Mouse (Mus musculus) layer of hippocampus, postnatal 10 days (tissue): Measurements from ENCODE around the gene Plpp4. TPM values are rescaled to one million over a fixed set of nuclear protein-coding genes. Genes with fewer than 3 reads are reported as not detected.
A peak's percentile ranks its signal among the peaks of the same experiment; 100 is the strongest.

ENCODE experiments used
- DNase-seq, 2 experiments: peaks; one replicate each; pipeline ENCODE4 v3.0.0; 2021; ENCODE audit warnings: low spot score in 2 of 2
- long read RNA-seq: library from polyadenylated mRNA; stranded (forward); transcript quantifications from one replicate; pipeline ENCODE4 v2.0.0, GENCODE M21; 2023
- total RNA-seq, 2 experiments: library from RNA; stranded (reverse); gene quantifications; 2 replicates each; pipeline ENCODE4 v1.2.3; 2021

Plpp4 gene
- 10 to 100 TPM; 14.5 to 15.5 TPM for total RNA-seq
- long read RNA-seq, transcript Plpp4-201 (7 exons, 1,256 nt) = major isoform, 8 of 13 reads
- long read RNA-seq, partial matches to known transcripts = 2 of 13 reads
- long read RNA-seq, other reads (novel, unspliced or antisense) = 2 of 13 reads

DNA sequence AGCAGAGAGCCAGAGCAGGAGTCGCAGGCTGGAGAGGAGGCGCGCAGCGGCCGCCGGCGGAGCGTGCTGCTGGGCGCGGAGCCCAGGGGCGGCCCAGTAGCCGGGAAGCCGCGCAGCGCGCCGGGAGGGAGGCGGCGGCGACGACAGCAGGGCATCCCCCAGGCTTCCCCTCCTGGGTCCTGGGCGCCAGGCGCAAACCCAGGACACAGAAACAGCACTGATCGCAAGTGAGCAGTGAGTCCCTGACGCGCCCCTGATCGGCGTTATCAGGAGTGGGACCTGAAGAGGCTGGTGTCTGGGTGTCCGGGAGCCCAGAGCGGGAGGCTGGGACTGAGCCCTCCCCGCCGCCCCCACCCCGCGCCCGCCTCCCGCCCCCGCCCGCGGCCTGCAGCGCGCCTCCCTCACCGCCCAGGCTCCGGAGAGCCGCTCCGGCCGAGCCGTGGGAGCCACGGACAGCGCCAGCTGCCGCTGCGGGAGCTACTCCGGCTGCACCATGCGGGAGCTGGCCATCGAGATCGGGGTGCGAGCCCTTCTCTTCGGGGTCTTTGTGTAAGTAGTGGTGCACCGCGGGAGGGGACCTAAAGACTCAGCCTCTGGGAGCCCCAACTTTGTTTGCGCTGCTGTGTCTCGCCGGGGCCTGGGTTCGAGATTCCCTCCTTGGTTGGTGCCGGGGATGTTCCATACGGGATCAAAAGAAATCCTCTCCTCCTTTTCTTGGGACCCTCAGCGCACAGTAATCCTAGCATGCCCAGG, at the start of gene Plpp4:
TSS of gene Plpp4 (plus strand) at position 411 of the 753 bp plus-strand sequence.
- peak; percentile 61 to 65 for DNase-seq

GRCm38 (mm10) chr7:129215926-129216543, 40.8 kb upstream of the Plpp4 start:
- no peak for DNase-seq

- no peak for DNase-seq
These were observed 40.2 kb upstream of the Plpp4 start for GRCm38 (mm10) chr7:129216547-129217195.

- DNase-seq = no peak
These were observed 35.9 kb upstream of the Plpp4 start for GRCm38 (mm10) chr7:129220948-129221347.

GRCm38 (mm10) chr7:129221649-129222048, 35.2 kb upstream of the Plpp4 start:
- no peak for DNase-seq

DNA sequence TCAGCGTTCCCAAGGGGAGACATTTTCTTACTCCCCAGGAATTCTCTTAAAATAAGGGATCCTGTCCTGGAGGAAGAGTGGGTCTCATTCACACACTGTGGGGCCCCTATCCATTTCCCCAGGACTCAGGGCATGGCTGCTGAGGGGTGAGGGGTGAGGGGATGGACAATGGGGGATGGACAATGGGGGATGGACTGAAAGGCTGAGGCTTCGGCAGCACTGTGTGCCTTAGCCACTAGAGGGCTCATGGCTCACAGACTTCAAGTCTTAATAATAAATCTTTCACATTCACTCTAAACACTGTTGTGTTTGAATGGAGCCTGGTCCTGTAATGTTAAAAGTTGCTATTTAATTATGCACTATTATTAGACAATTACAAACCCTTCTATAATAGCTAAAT, 21.4 kb upstream of the Plpp4 start:
- DNase-seq = peak; percentile 52 to 65

- no peak for DNase-seq
These were observed 20.8 kb upstream of the Plpp4 start for GRCm38 (mm10) chr7:129235995-129236394.

DNA sequence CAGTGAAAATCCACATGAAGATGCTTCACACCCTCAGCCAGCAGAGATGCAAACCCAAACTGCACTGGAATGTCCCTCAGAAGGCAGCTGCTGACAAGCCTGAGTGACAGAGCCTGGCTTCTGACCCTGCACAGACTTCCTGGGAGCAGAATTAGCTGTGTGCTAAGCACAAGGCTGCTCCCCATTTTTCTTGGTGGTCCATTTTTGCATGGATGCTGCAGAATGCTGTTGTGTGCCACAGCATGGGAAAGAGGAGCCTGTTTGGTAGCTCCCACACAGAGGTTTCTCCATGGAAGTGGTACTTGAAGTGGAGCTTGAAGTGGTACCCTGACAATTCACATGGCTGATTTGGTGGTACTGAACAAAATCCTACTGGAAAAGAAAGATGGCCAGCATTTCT, 5.8 kb upstream of the Plpp4 start:
- no peak for DNase-seq

- DNase-seq = no peak
These were observed 3.4 kb upstream of the Plpp4 start for GRCm38 (mm10) chr7:129253406-129253805.

DNA sequence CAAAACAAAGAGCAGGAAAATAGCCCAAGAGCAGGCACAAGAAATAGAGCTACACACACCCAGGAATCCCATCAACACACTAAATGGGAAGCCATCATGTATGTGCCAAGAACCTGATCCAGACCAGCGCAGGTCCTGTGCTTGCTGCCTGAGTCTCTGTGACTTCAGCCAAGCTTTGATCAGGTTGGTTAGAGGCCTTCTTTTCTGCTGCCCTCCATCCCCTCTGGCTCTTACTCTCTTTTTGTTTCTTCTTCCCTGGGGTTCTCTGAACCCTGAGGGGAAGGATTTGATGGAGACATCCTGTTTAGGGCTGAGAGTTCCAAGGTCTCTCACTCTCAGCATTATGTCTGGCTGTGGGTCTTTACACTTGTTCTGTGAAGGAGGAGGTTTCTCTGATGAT, 2.7 kb upstream of the Plpp4 start:
- DNase-seq = no peak

GRCm38 (mm10) chr7:129255406-129255805, 1.4 kb upstream of the Plpp4 start:
- DNase-seq = no peak

DNA sequence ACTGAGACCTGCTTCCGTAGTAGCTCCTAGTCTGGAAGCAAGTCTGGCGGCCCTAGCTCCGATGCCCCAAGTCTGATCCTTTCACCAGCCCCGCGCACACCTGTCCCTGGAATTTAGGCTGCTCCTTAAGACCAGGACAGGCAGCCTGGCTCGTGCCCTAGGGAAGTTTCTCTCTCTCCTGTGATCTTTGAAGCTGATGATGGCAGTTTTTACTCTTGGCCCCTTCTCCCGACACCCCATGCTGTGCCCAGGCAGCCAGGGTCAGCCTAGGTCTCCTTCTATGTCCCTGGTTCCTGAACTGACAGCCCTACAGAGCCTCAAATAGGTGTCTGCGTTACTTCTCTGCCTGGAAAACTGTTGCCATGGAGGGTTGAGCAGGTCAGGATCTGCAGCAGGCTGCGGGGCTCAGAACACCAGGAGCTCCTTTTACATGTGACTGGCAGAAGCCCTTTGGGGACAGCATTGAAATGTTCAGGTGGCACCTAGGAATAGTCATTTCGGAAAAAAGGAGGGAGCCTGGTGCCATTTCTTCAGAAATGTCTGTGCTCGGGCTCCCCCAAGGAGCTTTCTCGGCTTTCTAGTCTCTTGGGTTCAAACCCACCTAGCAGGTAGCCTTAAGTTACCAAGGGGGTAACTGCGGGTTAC, 665 bp downstream of the Plpp4 start:
- DNase-seq = no peak

DNA sequence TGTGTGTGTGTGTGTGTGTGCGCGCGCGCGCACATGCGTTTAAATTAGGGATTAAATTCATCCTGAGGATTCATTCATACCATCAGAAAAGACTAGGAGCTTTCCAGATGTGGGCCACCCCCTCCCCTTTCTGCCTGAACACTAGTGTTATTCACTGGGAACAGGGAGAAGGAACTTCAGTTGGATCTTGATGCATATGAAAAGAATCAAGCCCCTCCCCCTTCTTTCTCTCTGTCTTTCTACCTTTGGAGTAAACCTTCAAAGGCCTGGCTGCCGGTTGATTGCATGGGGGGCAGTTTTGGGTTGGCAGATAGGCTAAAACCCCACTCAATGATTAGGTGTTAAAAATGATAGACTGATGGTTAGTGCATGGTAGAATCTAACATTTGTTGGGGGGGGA, 1.5 kb downstream of the Plpp4 start:
- no peak for DNase-seq

GRCm38 (mm10) chr7:129259195-129259594, 2.4 kb downstream of the Plpp4 start:
- DNase-seq = no peak

DNA sequence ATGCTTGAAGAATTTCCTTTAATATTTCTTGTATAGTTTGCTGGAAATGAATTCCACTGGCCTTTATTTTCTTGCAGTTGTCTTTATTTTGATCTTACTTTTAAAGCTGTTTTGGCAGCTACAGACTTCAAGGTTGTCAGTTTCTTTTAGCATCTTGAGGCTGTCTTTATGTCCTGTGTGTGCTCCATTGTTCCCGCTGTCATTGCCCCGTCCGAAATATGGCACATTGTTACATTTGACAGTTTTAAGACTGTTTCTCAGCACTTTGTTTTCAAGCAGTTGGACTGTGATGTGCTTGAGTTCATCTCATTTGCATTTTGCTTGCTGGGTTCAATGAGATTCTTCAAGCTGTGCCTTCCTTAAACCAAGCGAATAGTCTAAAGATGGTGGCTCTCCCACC, 17.0 kb downstream of the Plpp4 start:
- no peak for DNase-seq

GRCm38 (mm10) chr7:129274726-129275125, 17.9 kb downstream of the Plpp4 start:
- DNase-seq = no peak

- DNase-seq = no peak
These were observed 20.9 kb downstream of the Plpp4 start for GRCm38 (mm10) chr7:129277751-129278150.

GRCm38 (mm10) chr7:129278801-129279200, 22.0 kb downstream of the Plpp4 start:
- no peak for DNase-seq

GRCm38 (mm10) chr7:129279261-129279660, 22.4 kb downstream of the Plpp4 start:
- no peak for DNase-seq

- no peak for DNase-seq
These were observed 25.1 kb downstream of the Plpp4 start for GRCm38 (mm10) chr7:129281966-129282365.

GRCm38 (mm10) chr7:129285186-129285868, 28.5 kb downstream of the Plpp4 start:
- no peak for DNase-seq
